Mouse (Mus musculus): ENCODE data around the gene Pno1. TPM values are rescaled to one million over a fixed set of nuclear protein-coding genes. Genes with fewer than 3 reads are reported as not detected.
"Not testable (repeated sequence)": the region's sequence is repeated elsewhere in the genome, so short reads cannot be mapped to it uniquely, and the experiment has no call there.

Gene Pno1
- total RNA-seq (2015; ENCODE audit: low replicate concordance) = 8.5 and 15.0 TPM in 2 replicates
- 9.5 and 12.3 TPM in 2 replicates for total RNA-seq (2017; ENCODE audit: low replicate concordance)

- peak; percentile 96 for ATAC-seq (replicated peaks; ENCODE audit: low FRiP score, poor library complexity, severe bottlenecking)
Observed at GRCm38 (mm10) chr11:17211258-17212140, at the start of gene Pno1. Gene Pno1 (minus strand): TSS chr11:17211568.

GRCm38 (mm10) chr11:17257861-17258260, 46.5 kb upstream of the Pno1 start:
- peak; percentile 62 for ATAC-seq (replicated peaks; ENCODE audit: low FRiP score, poor library complexity, severe bottlenecking)

GRCm38 (mm10) chr11:17257443-17257842, 46.1 kb upstream of the Pno1 start, which contains the start of gene C1d:
Gene C1d (plus strand): TSS chr11:17257579.
- peak; percentile 99 for ATAC-seq (replicated peaks; ENCODE audit: low FRiP score, poor library complexity, severe bottlenecking)

GRCm38 (mm10) chr11:17256813-17257365, 45.5 kb upstream of the Pno1 start:
- no peak for ATAC-seq (replicated peaks; ENCODE audit: low FRiP score, poor library complexity, severe bottlenecking)

GRCm38 (mm10) chr11:17248715-17249114, 37.3 kb upstream of the Pno1 start:
- ATAC-seq (replicated peaks; ENCODE audit: low FRiP score, poor library complexity, severe bottlenecking) = no peak

GRCm38 (mm10) chr11:17238598-17238997, 27.2 kb upstream of the Pno1 start:
- ATAC-seq (replicated peaks; ENCODE audit: low FRiP score, poor library complexity, severe bottlenecking) = not testable (repeated sequence)

GRCm38 (mm10) chr11:17236449-17237037, 25.2 kb upstream of the Pno1 start:
- ATAC-seq (replicated peaks; ENCODE audit: low FRiP score, poor library complexity, severe bottlenecking) = no peak

- no peak for ATAC-seq (replicated peaks; ENCODE audit: low FRiP score, poor library complexity, severe bottlenecking)
Observed at GRCm38 (mm10) chr11:17232792-17233191, 21.4 kb upstream of the Pno1 start.

GRCm38 (mm10) chr11:17221126-17221525, 9.8 kb upstream of the Pno1 start:
- no peak for ATAC-seq (replicated peaks; ENCODE audit: low FRiP score, poor library complexity, severe bottlenecking)

GRCm38 (mm10) chr11:17215475-17215874, 4.1 kb upstream of the Pno1 start:
- ATAC-seq (replicated peaks; ENCODE audit: low FRiP score, poor library complexity, severe bottlenecking) = no peak

- ATAC-seq (replicated peaks; ENCODE audit: low FRiP score, poor library complexity, severe bottlenecking) = 0 out of 2 replicates have a peak, but pooled peaks have one; percentile 24
Observed at GRCm38 (mm10) chr11:17212903-17213509, 1.6 kb upstream of the Pno1 start.

- ATAC-seq (replicated peaks; ENCODE audit: low FRiP score, poor library complexity, severe bottlenecking) = no peak
Observed at GRCm38 (mm10) chr11:17212141-17212495, 750 bp upstream of the Pno1 start.

- ATAC-seq (replicated peaks; ENCODE audit: low FRiP score, poor library complexity, severe bottlenecking) = no peak
Observed at GRCm38 (mm10) chr11:17202481-17202880, 8.9 kb downstream of the Pno1 start.

- ATAC-seq (replicated peaks; ENCODE audit: low FRiP score, poor library complexity, severe bottlenecking) = no peak
Observed at GRCm38 (mm10) chr11:17200936-17201335, 10.4 kb downstream of the Pno1 start.

GRCm38 (mm10) chr11:17199840-17200501, 11.4 kb downstream of the Pno1 start:
- no peak for ATAC-seq (replicated peaks; ENCODE audit: low FRiP score, poor library complexity, severe bottlenecking)

- no peak for ATAC-seq (replicated peaks; ENCODE audit: low FRiP score, poor library complexity, severe bottlenecking)
Observed at GRCm38 (mm10) chr11:17199170-17199569, 12.2 kb downstream of the Pno1 start.

- no peak for ATAC-seq (replicated peaks; ENCODE audit: low FRiP score, poor library complexity, severe bottlenecking)
Observed at GRCm38 (mm10) chr11:17192151-17192844, 19.1 kb downstream of the Pno1 start.

GRCm38 (mm10) chr11:17188786-17189185, 22.6 kb downstream of the Pno1 start:
- no peak for ATAC-seq (replicated peaks; ENCODE audit: low FRiP score, poor library complexity, severe bottlenecking)

GRCm38 (mm10) chr11:17187649-17188048, 23.7 kb downstream of the Pno1 start:
- no peak for ATAC-seq (replicated peaks; ENCODE audit: low FRiP score, poor library complexity, severe bottlenecking)

Measured in erythroblast, adult 5-6 weeks (primary cell).